ENCODE assay signal across 12 mouse cellular contexts in genomic region chr3:143947079-143947937, GRCm38 (mm10).
DNase-seq lines count a peak whose midpoint lies in the region; ATAC-seq and TF ChIP-seq lines count a peak whose summit lies in the region.
"Had no signal": no experiment of that assay in that cellular context is flagged by ENCODE, and none has a peak within 500 bp of the region (broad histone marks: within the 10 kb centered on the region; RNA-seq: fewer than 3 reads in every experiment).

No protein-coding gene starts in this region.

- no peak for TF ChIP-seq POLR2A in brain, embryonic 14.5 days (IDR thresholded peaks at IDR 0.05; ENCODE audit: borderline replicate concordance, extremely low read depth, insufficient read depth, insufficient read length, poor library complexity, severe bottlenecking)
- TF ChIP-seq POLR2A in heart, adult 2 months (IDR thresholded peaks at IDR 0.05; ENCODE audit: insufficient read depth, low read depth, low read length): no peak

- no peaks in the 10 kb centered on the region for H3K36me3 ChIP-seq in intestine, postnatal 0 days (ENCODE audit: control insufficient read depth, insufficient read depth)
- no peaks in the 10 kb centered on the region for H3K36me3 ChIP-seq in intestine, embryonic 16.5 days (ENCODE audit: control insufficient read depth, insufficient read depth, low read length)
- H3K36me3 ChIP-seq in forebrain, embryonic 15.5 days: no peaks in the 10 kb centered on the region
- H3K36me3 ChIP-seq in midbrain, embryonic 15.5 days (replicated peaks): no peaks in the 10 kb centered on the region
- no peaks in the 10 kb centered on the region for H3K36me3 ChIP-seq in heart, adult 2 months (ENCODE audit: control insufficient read depth, insufficient read depth, low read length)
- no peaks in the 10 kb centered on the region for H3K36me3 ChIP-seq in liver, postnatal 0 days (replicated peaks; ENCODE audit: insufficient read depth, low read length)

- H3K79me2 ChIP-seq in heart, adult 2 months (replicated peaks; ENCODE audit: control insufficient read depth, insufficient read depth, low read length): no peaks in the 10 kb centered on the region

- DNase-seq in brain, embryonic 14.5 days (ENCODE audit: low read depth): peak; percentile 92
- no peak for DNase-seq in heart, adult 2 months
- no peak for DNase-seq in liver, postnatal 0 days
- DNase-seq: adrenal gland, postnatal 14 days; cerebellum, adult 9-10 months; heart, adult 11 months had no signal

- no peak for TF ChIP-seq EP300 in heart, adult 2 months (IDR thresholded peaks at IDR 0.05; ENCODE audit: insufficient read depth, low read depth, low read length)
- no peak for TF ChIP-seq EP300 in liver, postnatal 0 days (IDR thresholded peaks at IDR 0.05; ENCODE audit: low read depth)

- no peaks in the 10 kb centered on the region for H3K4me1 ChIP-seq in intestine, postnatal 0 days (replicated peaks; ENCODE audit: control insufficient read depth, insufficient read depth, low read length)
- H3K4me1 ChIP-seq in intestine, embryonic 16.5 days (ENCODE audit: control insufficient read depth, insufficient read depth, low read length): peaks cover 2% of the 10 kb centered on the region; the same call in 1 of the 2 replicates
- peaks cover 19% of the 10 kb centered on the region for H3K4me1 ChIP-seq in forebrain, embryonic 15.5 days
- peaks cover 6% of the 10 kb centered on the region; the same call in 1 of the 2 replicates for H3K4me1 ChIP-seq in midbrain, embryonic 15.5 days
- no peaks in the 10 kb centered on the region for H3K4me1 ChIP-seq in heart, adult 2 months (ENCODE audit: control insufficient read depth, insufficient read depth, low read length)
- H3K4me1 ChIP-seq in liver, postnatal 0 days (ENCODE audit: insufficient read depth): no peaks in the 10 kb centered on the region

- H3K9ac ChIP-seq in intestine, postnatal 0 days (ENCODE audit: low read depth, low read length): no peak overlapping the region
- H3K9ac ChIP-seq in intestine, embryonic 16.5 days (ENCODE audit: low read depth, low read length): no peak overlapping the region
- H3K9ac ChIP-seq in forebrain, embryonic 15.5 days (replicated peaks): no peak overlapping the region
- no peak overlapping the region for H3K9ac ChIP-seq in midbrain, embryonic 15.5 days
- H3K9ac ChIP-seq in heart, adult 2 months (ENCODE audit: low read depth, low read length): no peak overlapping the region
- no peak overlapping the region for H3K9ac ChIP-seq in liver, postnatal 0 days (replicated peaks)

- peak overlapping the region; percentile 41 for H3K4me2 ChIP-seq in intestine, postnatal 0 days (replicated peaks; ENCODE audit: low read depth)
- H3K4me2 ChIP-seq in intestine, embryonic 16.5 days (ENCODE audit: low read depth, low read length): no peak overlapping the region
- H3K4me2 ChIP-seq in forebrain, embryonic 15.5 days (replicated peaks): peak overlapping the region; percentile 35
- peak overlapping the region; percentile 32; the same call in 1 of the 2 replicates for H3K4me2 ChIP-seq in midbrain, embryonic 15.5 days
- H3K4me2 ChIP-seq in liver, postnatal 0 days (ENCODE audit: low read depth, low read length): no peak overlapping the region
- H3K4me2 ChIP-seq: liver, embryonic 11.5 days had no signal

- no peak for ATAC-seq in intestine, postnatal 0 days
- no peak for ATAC-seq in intestine, embryonic 16.5 days
- peak; percentile 86 for ATAC-seq in forebrain, embryonic 15.5 days (replicated peaks)
- no peak for ATAC-seq in midbrain, embryonic 15.5 days (replicated peaks)
- no peak for ATAC-seq in erythroid progenitor cell, adult 5-6 weeks (replicated peaks; ENCODE audit: low FRiP score, poor library complexity, severe bottlenecking)
- no peak for ATAC-seq in liver, postnatal 0 days

- H3K4me3 ChIP-seq in intestine, postnatal 0 days (ENCODE audit: low read depth, low read length): no peak overlapping the region
- H3K4me3 ChIP-seq in intestine, embryonic 16.5 days (ENCODE audit: low read length): no peak overlapping the region
- peak overlapping the region; percentile 20 for H3K4me3 ChIP-seq in forebrain, embryonic 15.5 days
- no peak overlapping the region for H3K4me3 ChIP-seq in midbrain, embryonic 15.5 days
- H3K4me3 ChIP-seq in heart, adult 2 months: no peak overlapping the region
- no peak overlapping the region for H3K4me3 ChIP-seq in liver, postnatal 0 days (ENCODE audit: low read depth, low read length)

- H3K27me3 ChIP-seq in intestine, postnatal 0 days (replicated peaks; ENCODE audit: control insufficient read depth, insufficient read depth, low read length): no peaks in the 10 kb centered on the region
- no peaks in the 10 kb centered on the region for H3K27me3 ChIP-seq in intestine, embryonic 16.5 days (replicated peaks; ENCODE audit: control insufficient read depth, insufficient read depth, low read length)
- H3K27me3 ChIP-seq in forebrain, embryonic 15.5 days: no peaks in the 10 kb centered on the region
- no peaks in the 10 kb centered on the region for H3K27me3 ChIP-seq in midbrain, embryonic 15.5 days (replicated peaks)
- no peaks in the 10 kb centered on the region for H3K27me3 ChIP-seq in heart, adult 2 months (ENCODE audit: control insufficient read depth, insufficient read depth, low read length)
- H3K27me3 ChIP-seq in liver, postnatal 0 days (ENCODE audit: insufficient read depth, low read length): no peaks in the 10 kb centered on the region

- intact Hi-C loops in heart, adult 2 months (cut with DNase I): no loop called here

- no peak for TF ChIP-seq CTCF in intestine, postnatal 0 days (IDR thresholded peaks at IDR 0.05; ENCODE audit: low read depth)
- no peak for TF ChIP-seq CTCF in brain, embryonic 14.5 days (IDR thresholded peaks at IDR 0.05; ENCODE audit: borderline replicate concordance, extremely low read depth, insufficient read depth, insufficient read length)
- no peak for TF ChIP-seq CTCF in heart, adult 2 months (IDR thresholded peaks at IDR 0.05)
- TF ChIP-seq CTCF in liver, postnatal 0 days (IDR thresholded peaks at IDR 0.05; ENCODE audit: low read depth): no peak

- WGBS in intestine, postnatal 0 days: 31% methylated on average over 11 of the region's 11 CpGs
- 30% methylated on average over 11 of the region's 11 CpGs for WGBS in intestine, embryonic 16.5 days
- 3% methylated on average over 11 of the region's 11 CpGs for WGBS in forebrain, embryonic 15.5 days
- 30% methylated on average over 11 of the region's 11 CpGs for WGBS in midbrain, embryonic 15.5 days
- 61% methylated on average over 11 of the region's 11 CpGs for WGBS in heart, adult 2 months
- 62% methylated on average over 11 of the region's 11 CpGs for WGBS in liver, postnatal 0 days (ENCODE audit: insufficient replicate concordance)

- H3K27ac ChIP-seq in intestine, postnatal 0 days (ENCODE audit: low read depth, low read length): no peak overlapping the region
- no peak overlapping the region for H3K27ac ChIP-seq in intestine, embryonic 16.5 days (ENCODE audit: low read length)
- H3K27ac ChIP-seq in forebrain, embryonic 15.5 days (replicated peaks): 0 out of 2 replicates have a peak overlapping the region, but pooled peaks have one; percentile 40
- H3K27ac ChIP-seq in midbrain, embryonic 15.5 days: no peak overlapping the region
- no peak overlapping the region for H3K27ac ChIP-seq in heart, adult 2 months
- no peak overlapping the region for H3K27ac ChIP-seq in liver, postnatal 0 days (ENCODE audit: low read depth)

- H3K9me3 ChIP-seq in intestine, postnatal 0 days (ENCODE audit: control insufficient read depth): no peaks in the 10 kb centered on the region
- no peaks in the 10 kb centered on the region for H3K9me3 ChIP-seq in intestine, embryonic 16.5 days (ENCODE audit: control insufficient read depth, low read length)
- no peaks in the 10 kb centered on the region for H3K9me3 ChIP-seq in forebrain, embryonic 15.5 days
- no peaks in the 10 kb centered on the region for H3K9me3 ChIP-seq in midbrain, embryonic 15.5 days
- H3K9me3 ChIP-seq in liver, postnatal 0 days (ENCODE audit: low read length): no peaks in the 10 kb centered on the region

Comparison
In these comparisons a context has a peak if more than half of its experiments do, and no peak if none do; other contexts are left out.
1. H3K4me2 ChIP-seq: peak in intestine, postnatal 0 days (single experiment), forebrain, embryonic 15.5 days (single experiment) and midbrain, embryonic 15.5 days (single experiment); none in intestine, embryonic 16.5 days (single experiment) and liver, postnatal 0 days (single experiment).